Mouse (Mus musculus): ENCODE data around the gene Aire.

Gene Aire

GRCm38 (mm10) chr10:78005791-78006438 is 37.5 kb downstream of the Aire start:
- no peak for DNase-seq

GRCm38 (mm10) chr10:78004479-78005100 is 38.8 kb downstream of the Aire start:
- DNase-seq, result no peak

GRCm38 (mm10) chr10:78002316-78002715 is 41.1 kb downstream of the Aire start:
- DNase-seq, result no peak

DNA sequence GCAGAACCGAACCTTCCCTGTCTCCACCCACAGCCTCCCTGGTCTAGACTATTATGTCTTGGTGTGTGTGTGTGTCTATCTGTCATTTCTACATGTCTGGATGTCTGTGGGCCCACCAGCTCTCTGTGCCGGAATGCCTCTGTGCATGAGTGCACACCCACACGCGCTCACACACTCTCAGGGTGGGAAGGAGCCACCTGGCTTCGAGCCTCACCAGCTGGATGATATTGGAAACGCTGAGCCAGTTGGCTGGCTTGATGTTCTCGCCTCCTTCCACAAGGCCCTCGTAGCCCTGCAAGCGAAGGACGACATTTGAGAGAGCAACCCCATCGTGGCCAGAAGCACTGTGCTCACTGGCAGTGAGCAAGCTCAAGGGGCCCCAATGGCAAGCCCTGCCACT is 41.6 kb downstream of the Aire start:
- DNase-seq, result no peak

GRCm38 (mm10) chr10:78000200-78000599 is 43.2 kb downstream of the Aire start:
- no peak for DNase-seq

DNA sequence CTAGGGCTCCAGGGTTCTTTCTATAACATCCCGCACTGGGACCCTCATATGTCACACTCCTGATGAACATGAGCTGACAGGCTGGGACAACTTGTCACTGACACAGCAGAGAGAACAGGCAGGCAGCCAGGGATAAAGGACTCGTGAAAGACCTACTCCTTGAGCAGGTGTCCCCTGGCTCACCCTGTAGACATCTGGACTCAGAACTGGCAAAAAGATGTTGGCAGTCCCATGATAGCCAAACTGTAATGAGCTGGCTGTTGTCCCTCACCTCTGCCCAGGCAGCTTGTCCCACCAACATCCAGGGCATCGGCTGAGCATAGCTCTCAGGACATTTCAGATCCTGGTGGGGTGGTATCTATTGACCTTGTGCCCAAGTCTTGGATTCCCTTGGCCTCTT is 47.8 kb downstream of the Aire start:
- no peak for DNase-seq

DNA sequence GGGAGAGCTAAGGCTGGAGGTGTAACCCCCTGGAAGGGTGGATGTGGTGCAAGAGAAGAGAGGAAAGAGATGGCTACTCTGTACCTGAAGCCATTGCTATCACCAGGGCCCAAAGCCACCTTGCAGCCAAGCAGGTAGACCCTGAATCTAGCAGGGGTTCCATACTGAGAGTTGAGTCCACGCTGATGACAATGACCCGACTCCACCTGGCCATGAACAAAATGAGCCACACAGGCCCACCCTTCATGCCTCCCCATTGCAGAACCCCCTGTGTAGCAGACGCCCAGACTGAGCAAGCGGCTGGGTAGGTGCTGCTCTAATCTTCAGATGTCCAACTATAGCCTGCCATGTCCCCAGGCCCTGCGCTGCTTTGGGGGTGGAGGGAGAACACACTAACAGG is 57.6 kb downstream of the Aire start:
- no peak for DNase-seq

DNA sequence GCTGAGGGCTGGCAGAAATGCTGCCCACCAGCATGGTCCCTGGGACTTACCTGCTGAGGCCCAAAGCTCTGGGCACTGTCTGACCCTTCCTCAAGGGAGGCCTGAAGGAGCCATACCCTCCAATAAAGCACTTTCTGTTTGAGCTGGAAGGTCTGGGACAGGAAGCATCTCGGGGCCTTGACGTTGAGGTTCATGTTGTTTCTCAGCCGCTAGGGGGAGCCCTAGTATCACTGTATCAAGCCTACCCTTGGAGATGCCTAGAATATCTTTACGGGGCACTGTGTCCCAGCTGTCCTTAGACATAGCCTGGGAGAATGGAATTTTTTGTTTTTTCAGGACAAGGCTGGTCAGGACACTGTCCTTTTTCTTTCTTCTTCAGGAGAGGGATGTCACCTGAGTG is 58.8 kb downstream of the Aire start:
- peak; percentile 87 for DNase-seq
